Mouse (Mus musculus) CD4-positive, CD25-positive, alpha-beta regulatory T cell, adult 2 months (primary cell): ENCODE results near the gene Vps13c.

Experiments used
- DNase-seq: peaks from one replicate; pipeline ENCODE4 v3.0.0-alpha.2; 2012; ENCODE audit warnings: low read depth, low spot score

Gene Vps13c

DNA sequence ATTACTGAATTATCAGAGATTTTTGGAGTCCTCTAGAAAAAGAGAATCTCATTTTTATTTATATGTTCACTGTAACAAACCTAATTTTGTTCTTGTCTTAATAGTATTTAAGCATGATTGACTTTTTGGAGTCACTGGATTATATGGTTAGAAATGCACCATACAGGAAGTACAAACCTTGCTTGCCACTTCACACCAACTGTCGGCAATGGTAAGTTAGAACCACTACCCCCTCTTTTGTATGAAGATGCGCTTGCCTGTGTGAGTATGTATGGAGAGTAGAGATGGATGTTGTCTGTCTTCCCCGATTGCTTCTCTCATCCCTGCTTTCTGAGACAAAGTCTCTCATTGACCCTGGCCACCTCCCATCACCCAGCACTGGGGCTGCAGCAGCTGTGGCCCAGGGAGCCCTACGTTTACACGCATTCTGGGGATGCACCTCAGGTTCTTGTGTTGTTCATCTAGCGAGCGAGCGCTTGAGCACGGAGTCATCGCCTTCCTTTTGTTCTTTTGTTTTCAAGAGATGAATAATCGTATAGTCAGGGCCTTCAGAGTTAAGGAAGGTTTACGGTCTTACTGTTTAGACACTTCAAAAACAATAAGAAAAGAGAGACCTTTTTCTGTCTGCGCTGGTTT is 43.3 kb downstream of the Vps13c start:
- peak; percentile 27 for DNase-seq

DNA sequence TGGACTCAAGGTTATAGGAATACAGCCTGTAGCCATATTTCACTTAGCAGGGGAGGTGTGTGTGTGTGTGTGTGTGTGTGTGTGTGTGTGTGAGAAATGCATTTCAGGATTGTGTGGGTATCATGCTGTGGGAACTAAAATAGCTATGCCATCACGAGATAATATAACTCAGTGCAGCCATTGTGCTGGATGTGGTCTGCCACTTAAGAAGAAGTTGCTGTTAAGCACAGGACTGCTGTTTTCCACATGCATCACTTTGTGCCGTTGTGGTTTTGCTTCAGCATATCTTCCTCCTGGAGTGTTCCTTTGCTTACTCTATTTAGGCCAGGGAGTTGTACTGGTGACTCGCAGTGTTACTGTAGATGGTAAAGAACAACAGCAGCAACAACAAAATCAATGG is 43.9 kb downstream of the Vps13c start:
- peak; percentile 18 for DNase-seq

DNA sequence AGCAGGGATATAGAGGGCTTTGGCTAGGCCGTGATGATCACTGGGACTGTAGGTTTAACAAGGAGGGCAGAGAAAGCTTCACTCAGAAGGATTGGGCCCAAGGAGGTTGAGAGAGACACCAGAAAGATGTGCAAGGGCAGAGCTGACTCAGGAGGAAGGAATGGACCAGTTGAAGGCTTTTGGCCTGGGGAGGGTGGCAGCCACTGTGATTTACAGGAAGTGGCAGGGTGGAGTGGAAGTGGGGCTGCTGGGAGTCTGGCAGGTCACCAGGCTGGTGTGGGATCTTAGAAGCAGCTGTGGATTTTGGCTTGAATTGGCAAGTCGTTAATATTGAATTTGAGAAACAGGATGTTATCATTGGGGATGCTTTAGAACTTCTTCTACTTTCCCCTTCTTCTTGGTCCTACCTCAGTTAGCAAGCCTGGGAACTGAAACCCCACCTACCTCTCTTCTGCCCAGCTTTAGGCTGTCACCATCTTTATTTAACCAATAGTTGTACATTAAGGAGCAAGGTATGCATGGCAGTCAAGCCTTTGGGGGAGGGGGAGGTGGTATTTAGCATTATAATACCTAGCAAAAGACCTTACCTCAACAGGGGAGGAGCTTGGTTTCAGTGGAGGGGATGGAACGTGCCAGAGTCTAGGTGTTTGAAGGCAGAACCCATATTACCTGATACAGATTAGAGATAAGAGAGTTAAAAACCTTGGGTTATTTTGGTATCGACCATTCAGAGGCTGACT is 47.0 kb downstream of the Vps13c start:
- peak; percentile 16 for DNase-seq

DNA sequence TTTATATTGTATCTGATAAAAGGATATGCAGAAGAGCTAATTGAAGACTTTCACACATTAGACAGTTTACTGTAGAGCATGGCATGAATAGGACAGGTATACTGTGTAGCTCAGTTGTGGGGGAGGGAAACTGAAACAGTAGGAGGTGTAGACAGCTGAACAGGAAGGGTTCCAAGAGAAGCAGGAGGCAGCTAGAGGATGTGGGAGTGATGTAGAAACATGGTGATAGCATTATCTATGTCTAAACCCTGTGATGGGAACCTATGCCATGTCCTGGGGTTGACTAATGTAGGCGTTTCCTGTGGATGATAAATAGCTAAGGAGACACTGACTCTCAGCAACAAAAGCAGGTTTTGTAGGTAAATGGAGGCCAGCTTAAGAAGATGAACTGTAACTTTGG is 53.3 kb downstream of the Vps13c start:
- DNase-seq = no peak

DNA sequence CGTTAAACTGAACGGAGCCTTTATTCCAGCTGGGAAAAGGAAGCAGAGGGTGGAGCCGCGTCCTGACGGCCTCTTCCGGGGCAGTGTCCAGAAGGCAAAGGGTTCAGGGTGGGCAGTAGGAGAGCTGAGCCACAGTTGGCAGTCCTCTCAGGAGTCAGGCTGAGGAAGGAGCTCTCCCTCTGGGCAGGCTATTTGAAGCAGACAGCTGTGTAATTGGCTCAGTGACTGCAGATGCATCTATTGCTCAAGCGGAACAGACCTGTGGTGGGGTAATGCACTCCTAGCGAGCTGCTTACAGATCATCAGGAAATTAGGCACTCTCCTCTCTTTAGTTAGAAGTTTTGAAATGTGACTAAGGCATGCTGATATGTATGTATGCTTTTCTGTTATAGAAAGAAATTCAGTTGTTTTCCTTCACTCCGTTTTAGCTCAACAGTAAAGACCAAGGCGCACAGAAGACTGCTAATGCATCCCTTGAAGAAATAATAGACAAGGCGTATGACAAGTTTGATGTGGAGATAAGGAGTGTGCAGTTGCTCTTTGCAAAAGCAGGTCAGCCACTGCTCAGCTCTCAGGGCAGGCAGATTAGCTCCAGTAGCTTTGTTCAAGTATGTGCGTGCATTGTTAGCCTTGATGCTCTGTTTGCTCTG is 56.6 kb downstream of the Vps13c start:
- DNase-seq = no peak

DNA sequence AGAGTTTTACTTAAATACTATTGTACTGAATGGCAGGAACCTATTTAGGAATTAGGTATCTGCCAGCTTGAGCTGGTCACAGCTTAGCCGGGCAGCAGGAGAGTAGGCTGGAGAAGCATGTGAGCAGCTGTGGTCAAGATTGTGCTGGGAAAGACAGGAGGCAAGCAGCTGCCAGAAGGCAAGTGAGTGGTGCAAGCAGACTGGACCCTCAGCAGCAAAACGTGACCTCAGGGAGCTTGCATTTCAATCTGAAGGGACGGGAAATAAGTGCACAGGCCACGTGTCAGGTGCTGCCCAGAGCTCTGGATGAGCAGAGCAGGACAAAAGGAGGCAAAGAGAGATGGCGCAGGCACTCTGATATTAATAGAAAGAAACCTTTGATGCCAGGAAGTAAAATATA is 60.2 kb downstream of the Vps13c start:
- DNase-seq = no peak

DNA sequence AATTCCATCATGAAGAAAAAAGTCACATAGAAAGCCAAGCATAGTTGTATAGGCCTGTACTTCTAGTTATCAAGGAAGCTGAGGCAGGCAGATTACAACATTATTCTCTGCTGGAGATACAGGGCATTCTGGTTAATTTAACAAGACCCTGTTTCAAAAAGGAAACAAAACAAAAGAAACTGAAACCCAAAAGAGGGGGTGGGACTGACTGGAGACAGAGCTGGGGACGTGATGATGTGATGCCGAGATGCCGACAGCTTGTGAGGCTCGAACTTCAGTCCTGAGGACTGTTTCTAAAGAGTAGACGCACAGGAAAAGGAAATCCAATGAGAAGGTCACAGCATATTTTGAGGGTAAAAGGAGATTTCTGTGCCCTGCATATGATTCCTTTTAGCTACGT is 64.2 kb downstream of the Vps13c start:
- no peak for DNase-seq

DNA sequence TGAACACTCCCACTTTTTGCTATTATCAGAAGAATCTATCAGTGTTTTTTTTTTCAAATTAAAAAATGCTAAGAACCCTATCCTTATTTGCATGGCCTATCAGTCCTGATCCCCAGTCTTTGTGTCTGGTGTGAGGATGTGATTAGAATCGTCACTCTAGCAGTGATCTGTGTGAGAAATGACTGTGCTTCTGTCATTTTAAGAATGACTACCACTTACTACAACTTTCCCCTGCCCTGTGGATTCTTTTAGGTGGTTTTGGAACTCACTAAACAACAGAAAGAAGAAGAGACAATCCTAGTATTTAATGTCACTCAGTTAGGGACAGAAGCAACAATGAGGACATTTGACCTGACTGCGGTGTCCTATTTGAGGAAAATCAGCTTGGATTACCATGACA is 65.3 kb downstream of the Vps13c start:
- DNase-seq = no peak

DNA sequence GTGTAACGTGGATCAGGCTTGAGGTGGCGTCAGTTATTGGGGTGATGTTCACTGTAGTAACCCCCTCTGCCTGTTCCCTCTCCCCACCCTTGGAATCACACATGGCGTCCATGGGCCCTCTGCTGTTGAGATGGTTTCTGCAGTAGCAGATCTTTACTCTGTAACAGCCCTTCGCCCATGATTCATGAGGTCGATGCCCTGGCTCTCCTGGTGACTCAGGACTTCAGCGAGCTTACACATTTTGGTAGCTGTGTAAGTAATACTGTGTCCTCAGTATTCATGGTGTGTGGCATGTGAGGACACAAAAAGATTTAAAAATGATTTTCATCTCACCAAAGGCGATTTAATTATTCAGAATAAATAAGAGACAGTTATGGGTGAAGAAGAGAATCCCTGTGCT is 74.5 kb downstream of the Vps13c start:
- DNase-seq = no peak

DNA sequence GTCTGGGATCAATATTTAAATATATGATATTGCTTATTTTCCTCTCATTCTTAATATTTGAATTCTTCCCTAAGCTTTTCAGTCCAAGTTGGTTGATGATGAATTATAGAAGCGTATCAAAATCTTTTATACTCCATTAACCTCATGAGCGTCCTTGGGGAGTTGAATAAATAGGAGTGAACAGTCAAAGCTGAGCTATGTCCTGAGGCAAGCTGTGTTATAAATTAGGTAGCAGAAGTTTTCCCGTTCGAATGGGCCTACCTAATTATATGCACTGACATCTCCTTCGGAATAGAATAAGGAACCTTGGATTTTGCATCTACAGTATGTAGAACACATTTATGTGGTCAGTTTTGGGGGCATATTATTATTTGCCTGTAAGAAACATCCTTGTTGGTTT is 82.2 kb downstream of the Vps13c start:
- DNase-seq = no peak

DNA sequence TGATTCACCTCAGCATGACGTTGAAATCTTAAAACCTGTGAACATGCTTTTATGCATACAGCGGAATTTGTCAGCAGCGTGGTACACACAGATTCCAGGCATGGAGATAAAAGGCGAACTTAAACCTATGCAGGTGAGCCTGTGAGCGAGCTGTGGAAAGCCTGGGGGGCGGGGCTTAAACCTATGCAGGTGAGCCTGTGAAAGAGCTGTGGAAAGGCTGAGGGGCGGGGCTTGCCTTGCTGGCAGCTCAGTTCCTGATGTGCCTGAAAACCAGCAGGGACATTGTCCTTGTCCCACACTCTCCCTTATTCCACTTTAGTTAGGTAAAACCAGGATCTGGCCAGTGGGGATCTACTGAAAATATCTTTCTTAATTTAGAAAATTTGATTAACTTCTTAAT is 90.4 kb downstream of the Vps13c start:
- DNase-seq = no peak

DNA sequence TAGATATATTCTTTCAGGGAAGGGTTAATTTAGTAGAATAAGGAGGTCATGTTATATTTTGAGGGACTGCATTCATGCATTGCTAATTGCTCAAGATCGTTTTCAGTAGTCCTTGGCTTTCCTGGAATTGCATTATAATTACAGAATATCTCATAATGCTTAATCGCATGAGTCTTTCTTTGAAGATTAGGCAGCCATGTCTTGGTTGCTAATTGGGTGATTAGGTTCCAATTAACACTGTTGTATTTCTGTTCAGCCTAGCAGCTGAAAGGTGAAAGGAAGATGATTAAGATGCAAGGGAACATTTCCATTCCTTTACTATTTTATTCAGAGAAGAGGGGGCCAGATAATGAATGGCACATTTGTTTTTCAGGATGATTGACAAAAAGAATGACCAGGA is 97.1 kb downstream of the Vps13c start:
- DNase-seq = no peak

DNA sequence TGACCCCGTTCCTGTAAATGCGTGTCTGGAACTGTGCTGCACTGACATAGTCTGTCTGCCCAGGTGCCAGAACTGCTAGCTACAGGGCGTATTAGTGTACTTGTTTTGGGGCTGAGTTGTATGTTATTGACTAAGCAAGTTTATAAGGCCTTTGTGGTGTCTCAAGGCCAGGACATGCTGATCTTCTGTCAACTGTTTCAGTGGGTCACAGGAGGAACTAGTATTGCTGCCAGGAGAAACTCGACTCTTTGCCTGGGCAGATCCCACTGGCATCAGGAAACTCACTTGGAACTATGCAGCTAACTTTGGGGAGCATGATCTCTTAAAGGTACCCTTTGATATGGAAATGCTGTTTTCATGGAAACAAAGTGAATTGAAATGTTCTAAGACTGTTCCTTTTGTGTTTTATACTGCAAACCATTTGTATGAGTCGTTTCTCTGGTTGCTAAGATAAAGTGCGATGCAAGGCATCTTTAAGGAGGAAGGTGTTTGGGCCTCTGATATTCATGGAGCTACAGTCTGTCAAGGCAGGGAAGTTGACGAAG is 115.3 kb downstream of the Vps13c start:
- no peak for DNase-seq

DNA sequence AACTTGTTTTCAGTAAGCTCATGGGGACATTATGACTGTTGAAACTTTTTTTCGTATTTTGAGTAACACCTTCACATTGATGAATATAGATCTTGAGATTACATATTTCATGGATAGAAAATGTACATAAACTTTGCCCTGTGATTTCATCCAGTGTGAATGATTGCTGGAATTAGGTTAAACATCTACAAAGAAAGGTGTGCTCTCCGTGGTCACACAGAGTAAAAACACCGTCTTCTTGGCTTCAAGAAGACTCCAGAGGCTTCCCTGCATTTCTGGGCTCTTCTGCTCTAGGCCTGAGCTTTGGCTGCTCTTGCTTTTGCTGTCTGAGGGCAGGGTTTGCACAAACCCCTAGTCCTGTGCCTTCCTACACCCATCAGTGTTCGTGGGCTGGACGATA is 121.8 kb downstream of the Vps13c start:
- no peak for DNase-seq

DNA sequence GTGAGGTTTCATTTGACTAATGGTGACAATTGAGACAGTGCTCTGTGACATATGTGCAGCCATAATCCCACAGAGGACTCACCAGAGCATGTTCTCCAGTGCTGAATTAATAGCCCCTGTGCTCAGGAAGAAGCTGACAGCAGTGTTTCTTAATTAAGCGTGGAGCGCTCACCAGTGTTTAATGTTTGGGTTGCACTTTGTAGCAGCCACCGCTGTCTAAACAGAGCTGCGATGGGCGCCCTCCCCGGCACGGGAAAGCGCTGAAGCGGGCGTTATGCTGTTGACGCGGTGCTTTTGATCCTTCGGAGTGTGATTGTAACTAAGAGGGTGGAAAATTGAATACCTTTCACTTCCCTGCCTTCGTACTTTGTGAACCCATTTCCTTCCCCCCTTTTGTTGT is 125.7 kb downstream of the Vps13c start:
- DNase-seq = no peak

DNA sequence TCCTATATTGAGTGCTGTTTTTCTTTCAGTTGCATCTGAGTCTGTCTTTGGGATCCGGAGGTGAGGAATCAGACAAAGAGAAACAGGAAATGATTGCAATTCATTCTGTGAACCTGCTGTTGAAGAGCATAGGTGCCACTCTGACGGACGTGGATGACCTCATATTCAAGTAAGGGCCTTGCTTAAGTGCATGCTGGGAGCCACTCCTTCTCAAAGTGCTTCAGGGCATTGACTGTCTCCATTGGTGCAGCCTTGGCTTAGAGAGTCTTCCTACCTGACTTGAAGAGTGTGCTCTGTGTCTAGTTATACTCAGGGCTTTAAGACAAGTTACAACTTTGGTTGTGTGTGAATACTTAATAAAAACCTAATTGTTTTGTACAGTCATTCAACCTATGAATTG is 126.8 kb downstream of the Vps13c start:
- DNase-seq = no peak

DNA sequence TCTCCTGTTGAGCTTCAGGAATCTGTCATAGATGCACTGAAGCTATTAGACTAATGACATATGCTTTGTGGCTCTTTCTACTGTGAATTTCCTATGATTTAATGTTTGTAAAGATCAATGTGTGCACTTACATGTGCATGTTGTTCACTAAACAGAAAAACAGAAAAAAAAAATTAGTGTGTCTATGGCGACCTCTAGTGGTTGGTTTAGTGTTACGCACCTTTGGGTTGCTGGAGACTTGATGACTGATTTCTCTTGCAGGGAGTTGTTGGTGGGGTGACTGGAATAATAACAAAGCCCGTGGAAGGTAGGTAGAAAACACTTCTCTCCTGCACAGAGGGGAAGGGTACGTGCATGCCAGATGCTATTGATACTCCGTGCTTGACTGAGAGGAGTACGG is 133.3 kb downstream of the Vps13c start:
- peak; percentile 62 for DNase-seq

DNA sequence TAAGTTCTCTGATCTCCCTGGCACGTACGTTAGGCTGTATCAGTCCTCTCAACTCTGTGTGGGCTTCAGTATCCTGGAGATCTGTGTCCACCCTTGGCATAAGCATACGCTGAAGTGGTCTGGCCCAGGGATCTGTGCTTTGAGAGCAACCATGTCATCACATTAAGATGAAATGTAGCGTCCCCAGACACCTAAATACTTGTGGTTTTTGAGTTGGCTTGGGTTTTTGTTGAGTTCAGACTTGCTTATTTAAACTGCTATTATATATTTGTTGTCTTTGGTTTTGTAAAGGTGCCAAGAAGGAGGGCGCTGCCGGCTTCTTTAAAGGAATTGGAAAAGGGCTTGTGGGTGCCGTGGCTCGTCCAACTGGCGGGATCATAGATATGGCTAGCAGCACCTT is 135.3 kb downstream of the Vps13c start:
- DNase-seq = no peak

DNA sequence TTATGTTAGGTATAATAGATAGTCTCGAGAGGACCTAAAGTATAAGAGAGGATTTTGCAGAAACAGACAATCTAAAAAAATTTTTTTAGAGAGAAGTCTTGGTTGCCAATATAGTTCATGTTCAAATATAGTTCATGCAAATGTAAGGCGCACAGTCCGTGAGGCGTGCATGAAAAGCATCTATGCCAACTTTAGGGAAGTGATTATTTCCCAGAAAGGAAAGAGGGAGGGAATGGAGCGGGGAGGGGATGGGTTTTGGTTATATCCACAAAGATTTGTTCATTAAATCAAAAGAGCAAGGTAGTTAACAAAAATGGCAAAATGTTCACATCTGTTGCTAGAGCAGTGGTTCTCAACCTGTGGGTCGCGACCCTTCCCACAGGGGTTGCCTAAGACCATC is 166.4 kb downstream of the Vps13c start:
- DNase-seq = no peak

DNA sequence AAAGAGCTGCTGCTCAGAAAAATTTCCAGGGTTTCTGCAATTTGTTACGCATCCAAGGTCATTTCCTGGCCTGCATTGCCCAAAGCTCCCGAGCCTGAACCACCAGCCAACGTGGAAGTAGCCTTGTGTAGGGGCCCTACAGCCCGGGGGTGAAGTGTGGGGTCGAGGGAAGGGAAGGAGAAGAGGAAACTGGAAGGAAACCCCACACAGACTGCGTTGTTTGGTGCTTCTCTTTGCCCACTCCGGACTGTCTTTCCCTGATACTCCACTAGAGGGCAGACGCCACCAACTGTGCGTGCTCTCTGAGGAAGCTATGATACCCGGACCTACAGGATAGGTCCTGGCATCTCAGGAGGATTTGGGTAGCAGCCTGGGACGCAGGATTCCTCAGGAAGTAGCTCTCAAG is 174.8 kb downstream of the Vps13c start:
- peak; percentile 59 for DNase-seq

DNA sequence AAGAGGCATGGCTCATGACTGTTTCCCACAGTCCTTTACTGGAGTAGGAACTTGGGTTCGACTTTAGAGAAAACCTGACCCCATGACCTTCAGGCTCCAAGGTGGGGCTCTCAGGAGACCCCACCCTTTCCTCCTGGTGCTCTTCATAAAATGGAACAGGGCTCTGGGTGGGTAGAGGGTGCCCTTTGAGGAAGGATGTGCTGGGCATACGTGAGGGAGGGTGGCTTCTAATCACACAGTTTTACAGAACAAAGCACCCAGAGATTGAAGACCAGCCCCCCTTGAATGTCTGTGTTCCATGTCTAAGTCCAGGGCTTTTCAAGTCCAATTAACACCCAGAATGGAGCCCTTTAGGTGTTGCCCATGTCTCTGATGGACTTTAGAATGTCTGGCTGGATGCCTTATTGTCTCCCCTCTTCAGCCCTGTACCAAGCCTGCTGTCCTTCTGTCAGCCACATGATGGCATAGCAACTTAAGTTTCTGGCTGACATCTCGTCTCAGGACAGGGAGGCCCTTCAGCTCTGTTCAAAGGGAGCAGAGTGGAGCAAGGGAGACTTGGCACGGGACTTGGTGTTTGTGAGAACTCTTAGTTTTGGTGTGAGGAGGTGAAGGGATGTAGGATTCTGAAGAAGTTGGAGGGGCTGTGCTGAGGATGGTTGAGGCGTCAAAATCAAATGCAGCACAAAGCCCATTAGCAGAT is 176.2 kb downstream of the Vps13c start:
- no peak for DNase-seq

DNA sequence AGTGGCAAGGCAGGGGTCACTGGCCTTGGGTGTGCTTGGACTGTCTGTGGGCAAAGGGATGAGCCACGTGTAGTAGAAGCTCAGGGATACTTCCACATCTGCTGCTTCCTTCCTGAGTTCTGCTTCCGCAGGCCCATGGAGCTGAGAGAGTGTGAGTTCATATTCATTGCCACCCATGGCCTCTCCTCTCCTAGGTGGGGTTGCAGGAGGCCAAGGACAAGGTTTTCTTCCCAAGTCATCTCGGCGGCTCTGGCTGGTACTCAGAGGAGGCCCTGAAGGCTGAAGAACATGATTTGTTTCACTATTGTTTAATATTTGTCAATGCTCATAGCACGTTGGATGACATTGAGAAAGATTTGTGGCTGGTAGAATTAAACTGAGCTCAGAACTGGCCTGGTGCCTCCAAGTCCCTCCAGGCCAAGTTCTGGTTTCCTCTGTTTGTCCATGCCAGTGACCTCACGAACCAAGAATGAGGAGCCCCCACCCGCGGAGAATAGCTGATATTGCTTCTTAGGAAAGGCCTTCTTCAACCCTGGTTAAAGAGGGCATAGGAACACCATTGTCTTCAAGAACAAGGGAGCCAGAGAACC is 180.7 kb downstream of the Vps13c start:
- no peak for DNase-seq
